ENCODE assay signal across 28 mouse cellular contexts in the genomic region with DNA sequence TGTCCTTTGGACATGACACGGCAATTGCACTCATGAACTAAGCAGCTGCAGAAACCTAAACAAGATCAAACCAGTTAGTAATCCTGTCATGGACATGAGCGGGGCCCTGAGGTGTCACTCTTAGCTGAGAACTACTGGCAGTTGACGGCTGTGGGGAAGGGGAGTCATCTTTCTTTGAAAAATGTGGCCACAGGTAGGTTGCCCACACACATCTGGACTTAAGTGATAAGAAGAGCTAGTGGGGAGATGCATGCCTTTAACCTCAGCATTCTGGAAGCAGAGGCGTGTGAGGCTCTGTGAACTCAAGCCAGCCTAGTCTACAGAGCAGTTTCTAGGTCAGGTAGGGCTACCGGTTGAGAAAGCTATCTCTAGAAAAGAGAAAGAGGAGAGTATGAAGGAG. TPM values are rescaled to one million over a fixed set of nuclear protein-coding genes. Genes with fewer than 3 reads are reported as not detected.
DNase-seq lines count a peak whose midpoint lies in the region; ATAC-seq and TF ChIP-seq lines count a peak whose summit lies in the region.
"Had no signal": no experiment of that assay in that cellular context is flagged by ENCODE, and none has a peak within 500 bp of the region (broad histone marks: within the 10 kb centered on the region; RNA-seq: fewer than 3 reads in every experiment).

No protein-coding gene starts in this region.

- H3K27me3 ChIP-seq in liver, embryonic 14.5 days (ENCODE audit: control insufficient read depth, insufficient read depth, low read length), result no peaks in the 10 kb centered on the region
- H3K27me3 ChIP-seq: limb, embryonic 12.5 days had no signal

- H3K4me2 ChIP-seq in liver, embryonic 14.5 days (ENCODE audit: low read depth), result peak overlapping the region; percentile 15; the same call in 1 of the 2 replicates
- H3K4me2 ChIP-seq: embryonic facial prominence, embryonic 12.5 days; hindbrain, embryonic 12.5 days; limb, embryonic 12.5 days; midbrain, embryonic 11.5 days had no signal

- peak; percentile 84 for ATAC-seq in common myeloid progenitor, adult 5-6 weeks (replicated peaks; ENCODE audit: low read depth, poor library complexity, severe bottlenecking)
- peak; percentile 91 for ATAC-seq in liver, embryonic 14.5 days (ENCODE audit: insufficient read depth)
- ATAC-seq in megakaryocyte-erythroid progenitor cell, adult 5-6 weeks (replicated peaks; ENCODE audit: low FRiP score, low TSS enrichment, poor library complexity, severe bottlenecking), result peak; percentile 82
- ATAC-seq: forebrain, embryonic 14.5 days; intestine, embryonic 16.5 days; midbrain, embryonic 16.5 days had no signal

- H3K36me3 ChIP-seq in liver, embryonic 14.5 days (replicated peaks; ENCODE audit: control insufficient read depth, insufficient read depth, low read depth), result no peaks in the 10 kb centered on the region

- no peak for TF ChIP-seq CTCF in liver, embryonic 14.5 days (IDR thresholded peaks at IDR 0.05; ENCODE audit: low read depth)

- H3K4me1 ChIP-seq in liver, embryonic 14.5 days (replicated peaks; ENCODE audit: control insufficient read depth in 2 of 2, insufficient read depth in 2 of 2, low read length in 1 of 2), result peaks cover 13 to 33% of the 10 kb centered on the region in 2 experiments

- no peak overlapping the region for H3K4me3 ChIP-seq in liver, embryonic 14.5 days (ENCODE audit: insufficient read depth in 1 of 2, low read depth in 2 of 2, low read length in 2 of 2)
- H3K4me3 ChIP-seq: embryonic facial prominence, embryonic 12.5 days; gastrocnemius, adult 2 months; heart, embryonic 10.5 days; hindbrain, embryonic 12.5 days; left cerebral cortex, adult 2 months; limb, embryonic 12.5 days had no signal

- no peaks in the 10 kb centered on the region for H3K9me3 ChIP-seq in liver, embryonic 14.5 days (ENCODE audit: control insufficient read depth, low read length)
- H3K9me3 ChIP-seq: embryonic facial prominence, embryonic 12.5 days; heart, embryonic 10.5 days; hindbrain, embryonic 12.5 days; limb, embryonic 12.5 days had no signal

- H3K27ac ChIP-seq in liver, embryonic 14.5 days, result peak overlapping the region; percentile 64
- H3K27ac ChIP-seq: embryonic facial prominence, embryonic 12.5 days; gastrocnemius, adult 2 months; heart, embryonic 10.5 days; hindbrain, embryonic 12.5 days; left cerebral cortex, adult 2 months; limb, embryonic 12.5 days had no signal

- no peak overlapping the region; the same call in 1 of the 2 replicates for H3K9ac ChIP-seq in liver, embryonic 14.5 days (replicated peaks)
- H3K9ac ChIP-seq: embryonic facial prominence, embryonic 12.5 days; hindbrain, embryonic 12.5 days; limb, embryonic 12.5 days had no signal

- peak; percentile 81 for TF ChIP-seq EP300 in liver, embryonic 14.5 days (IDR thresholded peaks at IDR 0.05; ENCODE audit: low read depth)

- peak; percentile 57 for DNase-seq in thymus, postnatal 0 days (ENCODE audit: low spot score)
- no peak for DNase-seq in thymus, postnatal 14 days
- DNase-seq in liver, embryonic 14.5 days (ENCODE audit: low read depth in 3 of 3, low spot score in 3 of 3), result peak; percentile 47 to 63 (median 58)
- DNase-seq in heart, adult 9 months (ENCODE audit: low spot score in 2 of 2), result no peak
- no peak for DNase-seq in lung, adult 18-20 months
- DNase-seq in kidney, adult 8-10 months, result no peak
- DNase-seq: adrenal gland, postnatal 14 days; cerebellum, adult 2 months; cerebellum, postnatal 14 days; embryo, embryonic 11 days; gastrocnemius, adult 2 months; heart, postnatal 36 days; kidney, postnatal 14 days; lung, adult 2 months; lung, postnatal 10 days; right cerebral cortex, postnatal 25 days; thymus, postnatal 36 days had no signal

- 11% methylated on average over 5 of the region's 5 CpGs for WGBS in liver, embryonic 14.5 days (ENCODE audit: insufficient replicate concordance)

RNA-seq across cellular contexts. Expression of gene Gm17018, which starts 42.2 kb away (rescaled TPM):
- 49.5 and 54.3 TPM in 2 replicates for polyA plus RNA-seq in thymus, postnatal 0 days (2015; fragmentation: Nextera tagmentation; extraction: Ambion mirVana)
- total RNA-seq in common myeloid progenitor, adult 5-6 weeks (2017), result 27.9 and 29.5 TPM in 2 replicates
- 3.5 and 7.5 TPM in 2 replicates for polyA plus RNA-seq in liver, embryonic 14.5 days (2012; rRNA removed)
- polyA plus RNA-seq in liver, embryonic 14.5 days (2014; fragmentation: Nextera tagmentation; extraction: Ambion mirVana), result 15.5 and 19.0 TPM in 2 replicates
- 22.0 and 30.6 TPM in 2 replicates for total RNA-seq in megakaryocyte-erythroid progenitor cell, adult 5-6 weeks (2014; fragmentation: Nextera tagmentation)
- 17.5 and 23.1 TPM in 2 replicates for total RNA-seq in megakaryocyte-erythroid progenitor cell, adult 5-6 weeks (2017)

RNA-seq across cellular contexts. Expression of gene Poll, which starts 42.3 kb away (rescaled TPM):
- 5.1 and 5.7 TPM in 2 replicates for polyA plus RNA-seq in thymus, postnatal 0 days (2015; fragmentation: Nextera tagmentation; extraction: Ambion mirVana)
- total RNA-seq in common myeloid progenitor, adult 5-6 weeks (2017), result 9.3 and 14.0 TPM in 2 replicates
- 3.4 and 3.7 TPM in 2 replicates for polyA plus RNA-seq in liver, embryonic 14.5 days (2012; rRNA removed)
- polyA plus RNA-seq in liver, embryonic 14.5 days (2014; fragmentation: Nextera tagmentation; extraction: Ambion mirVana), result 4.1 and 5.0 TPM in 2 replicates
- total RNA-seq in megakaryocyte-erythroid progenitor cell, adult 5-6 weeks (2014; fragmentation: Nextera tagmentation), result 8.6 and 10.2 TPM in 2 replicates
- 5.4 and 10.3 TPM in 2 replicates for total RNA-seq in megakaryocyte-erythroid progenitor cell, adult 5-6 weeks (2017)

RNA-seq across cellular contexts. Expression of gene Fbxw4, which starts 57.5 kb away (rescaled TPM):
- 23.0 and 24.5 TPM in 2 replicates for polyA plus RNA-seq in thymus, postnatal 0 days (2015; fragmentation: Nextera tagmentation; extraction: Ambion mirVana)
- total RNA-seq in common myeloid progenitor, adult 5-6 weeks (2017), result 16.8 and 39.4 TPM in 2 replicates
- 14.5 and 18.9 TPM in 2 replicates for polyA plus RNA-seq in liver, embryonic 14.5 days (2012; rRNA removed)
- 2.5 and 3.1 TPM in 2 replicates for polyA plus RNA-seq in liver, embryonic 14.5 days (2014; fragmentation: Nextera tagmentation; extraction: Ambion mirVana)
- total RNA-seq in megakaryocyte-erythroid progenitor cell, adult 5-6 weeks (2014; fragmentation: Nextera tagmentation), result 14.5 and 33.0 TPM in 2 replicates
- 5.5 and 15.5 TPM in 2 replicates for total RNA-seq in megakaryocyte-erythroid progenitor cell, adult 5-6 weeks (2017)

Comparison
In these comparisons a context has a peak if more than half of its experiments do, and no peak if none do; other contexts are left out.
1. DNase-seq: peak in thymus, postnatal 0 days (single experiment) and liver, embryonic 14.5 days (3 of 3); none in thymus, postnatal 14 days (single experiment), heart, adult 9 months (0 of 2), lung, adult 18-20 months (0 of 2) and kidney, adult 8-10 months (0 of 2).
2. Peak in every context shown above with its lines, with median percentiles within 50 percentile points of each other: ATAC-seq.